Mouse (Mus musculus) liver, embryonic 12.5 days (tissue): ENCODE measurements around the gene Cpe. TPM values are rescaled to one million over a fixed set of nuclear protein-coding genes. Genes with fewer than 3 reads are reported as not detected.

Experiments
- ATAC-seq: fragments of 200-750 bp; cut with Nextera tagmentation; 2 replicates; pipeline ENCODE4 v1.8.0; 2017; ENCODE audit warnings: moderate number of reproducible peaks, mild to moderate bottlenecking, moderate library complexity
- H3K27ac ChIP-seq: fragments of 300-500 bp; sonication (generic); 2 replicates; pipeline ENCODE4 v1.5.1; 2016; ENCODE audit warnings: mild to moderate bottlenecking
- H3K27me3 ChIP-seq: fragments of 300-500 bp; sonication (generic); replicated peaks from 2 replicates; pipeline ENCODE4 v1.6.1; 2016; ENCODE audit warnings: mild to moderate bottlenecking, moderate library complexity
- H3K36me3 ChIP-seq: fragments of 300-500 bp; sonication (generic); 2 replicates; pipeline ENCODE4 v1.6.1; 2016; ENCODE audit warnings: mild to moderate bottlenecking, moderate library complexity
- H3K4me1 ChIP-seq: fragments of 300-500 bp; sonication (generic); 2 replicates; pipeline ENCODE4 v1.6.1; 2016
- H3K4me2 ChIP-seq: fragments of 300-500 bp; sonication (generic); 2 replicates; pipeline ENCODE4 v1.6.1; 2016; ENCODE audit warnings: mild to moderate bottlenecking, moderate library complexity
- H3K4me3 ChIP-seq: fragments of 300-500 bp; sonication (generic); 2 replicates; pipeline ENCODE4 v1.5.1; 2016; ENCODE audit warnings: mild to moderate bottlenecking, moderate library complexity
- H3K9ac ChIP-seq: fragments of 300-500 bp; sonication (generic); 2 replicates; pipeline ENCODE4 v1.6.1; 2016; ENCODE audit warnings: mild to moderate bottlenecking, moderate library complexity
- H3K9me3 ChIP-seq: fragments of 300-500 bp; sonication (generic); replicated peaks from 2 replicates; pipeline ENCODE4 v1.6.1; 2016; ENCODE audit warnings: mild to moderate bottlenecking, moderate library complexity
- WGBS: fragments of 180-500 bp; shearing (Covaris S2); methylation state at CpG from one replicate; pipeline ENCODE4 v1.1.7; 2016; ENCODE audit not compliant: insufficient replicate concordance; 5-methylcytosine and 5-hydroxymethylcytosine counted together
- polyA plus RNA-seq: library from polyadenylated mRNA; unstranded; fragments of >200 nt; fragmentation: Nextera tagmentation; extraction: Ambion mirVana; gene quantifications from 2 replicates; pipeline ENCODE4 v1.2.1, GENCODE M21; 2016

Gene Cpe
- polyA plus RNA-seq, 1 experiment from 2014 or later, result 6.7 TPM

- H3K27ac ChIP-seq, result no peak overlapping the region
- WGBS, result 56% methylated on average over 6 of the region's 6 CpGs
- no peaks in the 10 kb centered on the region for H3K36me3 ChIP-seq
- H3K27me3 ChIP-seq, result no peaks in the 10 kb centered on the region
- H3K4me3 ChIP-seq, result no peak overlapping the region
- H3K9me3 ChIP-seq, result no peaks in the 10 kb centered on the region
- no peaks in the 10 kb centered on the region for H3K4me1 ChIP-seq
- ATAC-seq, result no peak
- H3K4me2 ChIP-seq, result no peak overlapping the region
- H3K9ac ChIP-seq, result no peak overlapping the region
Measured at GRCm38 (mm10) chr8:64628039-64628438, 64.8 kb downstream of the Cpe start.

- Histone ChIP-seq H3K9ac (no peak overlapping the region), H3K4me2 (no peak overlapping the region), H3K36me3 (no peaks in the 10 kb centered on the region), H3K4me1 (no peaks in the 10 kb centered on the region), H3K9me3 (no peaks in the 10 kb centered on the region), H3K27me3 (no peaks in the 10 kb centered on the region), H3K27ac (no peak overlapping the region), H3K4me3 (no peak overlapping the region)
- 70% methylated on average over 10 of the region's 10 CpGs for WGBS
- no peak for ATAC-seq
Measured at GRCm38 (mm10) chr8:64624603-64625037, 68.2 kb downstream of the Cpe start.

GRCm38 (mm10) chr8:64620365-64621150 lies 72.3 kb downstream of the Cpe start:
- Histone ChIP-seq H3K27ac (no peak overlapping the region), H3K4me2 (no peak overlapping the region), H3K4me3 (no peak overlapping the region), H3K36me3 (no peaks in the 10 kb centered on the region), H3K9ac (no peak overlapping the region), H3K27me3 (no peaks in the 10 kb centered on the region), H3K9me3 (no peaks in the 10 kb centered on the region), H3K4me1 (no peaks in the 10 kb centered on the region)
- 40% methylated on average over 7 of the region's 7 CpGs for WGBS
- peak; percentile 58; the same call in 1 of the 2 replicates for ATAC-seq

- Histone ChIP-seq H3K9me3 (no peaks in the 10 kb centered on the region), H3K9ac (no peak overlapping the region), H3K36me3 (no peaks in the 10 kb centered on the region), H3K27ac (no peak overlapping the region), H3K4me3 (no peak overlapping the region), H3K4me1 (no peaks in the 10 kb centered on the region), H3K27me3 (no peaks in the 10 kb centered on the region), H3K4me2 (no peak overlapping the region)
- ATAC-seq, result no peak
- WGBS, result 52% methylated on average over 8 of the region's 8 CpGs
Measured at GRCm38 (mm10) chr8:64619661-64620060, 73.2 kb downstream of the Cpe start.

- no peaks in the 10 kb centered on the region for H3K27me3 ChIP-seq
- no peak overlapping the region for H3K4me3 ChIP-seq
- no peak overlapping the region for H3K9ac ChIP-seq
- H3K9me3 ChIP-seq, result no peaks in the 10 kb centered on the region
- 46% methylated on average over 11 of the region's 11 CpGs for WGBS
- no peaks in the 10 kb centered on the region for H3K4me1 ChIP-seq
- H3K27ac ChIP-seq, result no peak overlapping the region
- no peaks in the 10 kb centered on the region for H3K36me3 ChIP-seq
- H3K4me2 ChIP-seq, result no peak overlapping the region
- ATAC-seq, result no peak
Measured at GRCm38 (mm10) chr8:64618618-64619017, 74.2 kb downstream of the Cpe start.

GRCm38 (mm10) chr8:64616566-64616965 lies 76.3 kb downstream of the Cpe start:
- H3K4me1 ChIP-seq, result no peaks in the 10 kb centered on the region
- H3K9ac ChIP-seq, result no peak overlapping the region
- 57% methylated on average over 3 of the region's 3 CpGs for WGBS
- H3K27ac ChIP-seq, result no peak overlapping the region
- H3K36me3 ChIP-seq, result no peaks in the 10 kb centered on the region
- H3K4me2 ChIP-seq, result no peak overlapping the region
- H3K4me3 ChIP-seq, result no peak overlapping the region
- H3K9me3 ChIP-seq, result no peaks in the 10 kb centered on the region
- ATAC-seq, result 0 out of 2 replicates have a peak, but pooled peaks have one; percentile 44
- no peaks in the 10 kb centered on the region for H3K27me3 ChIP-seq

- Histone ChIP-seq H3K36me3 (no peaks in the 10 kb centered on the region), H3K27ac (no peak overlapping the region), H3K4me1 (no peaks in the 10 kb centered on the region), H3K9me3 (no peaks in the 10 kb centered on the region), H3K9ac (no peak overlapping the region), H3K27me3 (no peaks in the 10 kb centered on the region), H3K4me2 (no peak overlapping the region), H3K4me3 (no peak overlapping the region)
- WGBS, result 57% methylated on average over 4 of the region's 4 CpGs
- no peak for ATAC-seq
Measured at GRCm38 (mm10) chr8:64615459-64615858, 77.4 kb downstream of the Cpe start.

- Histone ChIP-seq H3K4me1 (no peaks in the 10 kb centered on the region), H3K4me2 (no peak overlapping the region), H3K9me3 (no peaks in the 10 kb centered on the region), H3K27me3 (no peaks in the 10 kb centered on the region), H3K36me3 (no peaks in the 10 kb centered on the region), H3K27ac (no peak overlapping the region), H3K4me3 (no peak overlapping the region), H3K9ac (no peak overlapping the region)
- ATAC-seq, result no peak
- WGBS, result 68% methylated on average over 5 of the region's 5 CpGs
Measured at GRCm38 (mm10) chr8:64613663-64614062, 79.2 kb downstream of the Cpe start.

- Histone ChIP-seq H3K27me3 (no peaks in the 10 kb centered on the region), H3K4me2 (no peak overlapping the region), H3K9ac (no peak overlapping the region), H3K36me3 (no peaks in the 10 kb centered on the region), H3K9me3 (no peaks in the 10 kb centered on the region), H3K4me3 (no peak overlapping the region), H3K27ac (no peak overlapping the region), H3K4me1 (no peaks in the 10 kb centered on the region)
- WGBS, result 64% methylated on average over 11 of the region's 11 CpGs
- no peak for ATAC-seq
Measured at GRCm38 (mm10) chr8:64611210-64611974, 81.5 kb downstream of the Cpe start.

GRCm38 (mm10) chr8:64608931-64609330 lies 83.9 kb downstream of the Cpe start:
- no peak for ATAC-seq
- H3K4me2 ChIP-seq, result no peak overlapping the region
- no peaks in the 10 kb centered on the region for H3K4me1 ChIP-seq
- H3K36me3 ChIP-seq, result no peaks in the 10 kb centered on the region
- H3K4me3 ChIP-seq, result no peak overlapping the region
- no peaks in the 10 kb centered on the region for H3K9me3 ChIP-seq
- H3K27ac ChIP-seq, result no peak overlapping the region
- H3K9ac ChIP-seq, result no peak overlapping the region
- H3K27me3 ChIP-seq, result no peaks in the 10 kb centered on the region
- WGBS, result 76% methylated on average over 16 of the region's 16 CpGs

- Histone ChIP-seq H3K27ac (no peak overlapping the region), H3K27me3 (no peaks in the 10 kb centered on the region), H3K4me1 (no peaks in the 10 kb centered on the region), H3K4me3 (no peak overlapping the region), H3K9ac (no peak overlapping the region), H3K4me2 (no peak overlapping the region), H3K36me3 (no peaks in the 10 kb centered on the region), H3K9me3 (no peaks in the 10 kb centered on the region)
- ATAC-seq, result no peak
- WGBS, result 80% methylated on average over 5 of the region's 5 CpGs
Measured at GRCm38 (mm10) chr8:64606015-64606414, 86.8 kb downstream of the Cpe start.

- WGBS, result 73% methylated on average over 4 of the region's 4 CpGs
- no peak for ATAC-seq
Measured at GRCm38 (mm10) chr8:64598206-64598605, 94.6 kb downstream of the Cpe start.

More at GRCm38 (mm10) chr8:64598206-64598605, 94.6 kb downstream of the Cpe start:
- Histone ChIP-seq H3K27ac (no peak overlapping the region), H3K9ac (no peak overlapping the region), H3K4me2 (no peak overlapping the region), H3K27me3 (no peaks in the 10 kb centered on the region), H3K4me1 (no peaks in the 10 kb centered on the region), H3K4me3 (no peak overlapping the region), H3K9me3 (no peaks in the 10 kb centered on the region), H3K36me3 (no peaks in the 10 kb centered on the region)
